Mouse (Mus musculus) liver, embryonic 15.5 days (tissue): ENCODE results near the gene Neurod2. TPM values are rescaled to one million over a fixed set of nuclear protein-coding genes. Genes with fewer than 3 reads are reported as not detected.

Experiments
- ATAC-seq: fragments of 200-750 bp; cut with Nextera tagmentation; 2 replicates; pipeline ENCODE4 v1.8.0; 2017; ENCODE audit warnings: moderate number of reproducible peaks, mild to moderate bottlenecking, moderate library complexity; ENCODE audit not compliant: insufficient read depth
- H3K27ac ChIP-seq: fragments of 300-500 bp; sonication (generic); replicated peaks from 2 replicates; pipeline ENCODE4 v1.5.1; 2015; ENCODE audit warnings: mild to moderate bottlenecking, inconsistent platforms
- H3K27me3 ChIP-seq: fragments of 300-500 bp; sonication (generic); 2 replicates; pipeline ENCODE4 v1.6.1; 2015; ENCODE audit warnings: mild to moderate bottlenecking, inconsistent platforms
- H3K36me3 ChIP-seq: fragments of 300-500 bp; sonication (generic); replicated peaks from 2 replicates; pipeline ENCODE4 v1.6.1; 2015; ENCODE audit warnings: moderate library complexity, mild to moderate bottlenecking, inconsistent platforms
- H3K4me1 ChIP-seq: fragments of 300-500 bp; sonication (generic); replicated peaks from 2 replicates; pipeline ENCODE4 v1.6.1; 2015; ENCODE audit warnings: inconsistent platforms
- H3K4me2 ChIP-seq: fragments of 300-500 bp; sonication (generic); 2 replicates; pipeline ENCODE4 v1.6.1; 2015; ENCODE audit warnings: moderate library complexity, mild to moderate bottlenecking, inconsistent platforms
- H3K4me3 ChIP-seq: fragments of 300-500 bp; sonication (generic); replicated peaks from 2 replicates; pipeline ENCODE4 v1.5.1; 2015; ENCODE audit warnings: mild to moderate bottlenecking, inconsistent platforms
- H3K9ac ChIP-seq: fragments of 300-500 bp; sonication (generic); 2 replicates; pipeline ENCODE4 v1.6.1; 2015; ENCODE audit warnings: moderate library complexity, mild to moderate bottlenecking, inconsistent platforms
- H3K9me3 ChIP-seq: fragments of 300-500 bp; sonication (generic); replicated peaks from 2 replicates; pipeline ENCODE4 v1.6.1; 2016; ENCODE audit warnings: inconsistent platforms
- WGBS: fragments of 180-500 bp; shearing (Covaris S2); methylation state at CpG from one replicate; pipeline ENCODE4 v1.1.7; 2015; ENCODE audit warnings: mixed read lengths; ENCODE audit not compliant: insufficient replicate concordance; 5-methylcytosine and 5-hydroxymethylcytosine counted together
- polyA plus RNA-seq: library from polyadenylated mRNA; unstranded; fragments of >200 nt; fragmentation: Nextera tagmentation; extraction: Ambion mirVana; gene quantifications from 2 replicates; pipeline ENCODE4 v1.2.1, GENCODE M21; 2015

Neurod2 gene
- polyA plus RNA-seq, 1 experiment from 2014 or later = not detected

DNA sequence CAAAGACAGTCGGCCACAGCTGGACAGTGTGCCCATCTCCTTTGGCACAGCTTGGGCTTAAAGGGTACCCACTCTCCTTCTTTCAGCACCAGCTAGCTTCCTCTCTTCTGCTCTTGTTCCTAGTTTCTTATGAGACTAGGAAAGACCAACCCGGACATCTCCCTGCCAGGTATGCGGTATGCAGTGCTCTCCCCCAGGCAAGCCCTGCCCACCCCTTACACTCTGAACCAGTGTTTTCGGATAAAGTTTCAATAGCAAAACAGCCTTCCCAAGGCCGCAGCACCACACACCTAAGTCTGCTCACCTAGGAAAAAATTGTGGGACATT is 7.8 kb downstream of the Neurod2 start:
- Histone ChIP-seq H3K27me3 (peaks cover 100% of the 10 kb centered on the region), H3K4me3 (no peak overlapping the region), H3K27ac (no peak overlapping the region), H3K9ac (no peak overlapping the region), H3K4me1 (no peaks in the 10 kb centered on the region), H3K36me3 (no peaks in the 10 kb centered on the region), H3K4me2 (no peak overlapping the region), H3K9me3 (no peaks in the 10 kb centered on the region)
- 9% methylated on average over 5 of the region's 5 CpGs for WGBS
- no peak for ATAC-seq

DNA sequence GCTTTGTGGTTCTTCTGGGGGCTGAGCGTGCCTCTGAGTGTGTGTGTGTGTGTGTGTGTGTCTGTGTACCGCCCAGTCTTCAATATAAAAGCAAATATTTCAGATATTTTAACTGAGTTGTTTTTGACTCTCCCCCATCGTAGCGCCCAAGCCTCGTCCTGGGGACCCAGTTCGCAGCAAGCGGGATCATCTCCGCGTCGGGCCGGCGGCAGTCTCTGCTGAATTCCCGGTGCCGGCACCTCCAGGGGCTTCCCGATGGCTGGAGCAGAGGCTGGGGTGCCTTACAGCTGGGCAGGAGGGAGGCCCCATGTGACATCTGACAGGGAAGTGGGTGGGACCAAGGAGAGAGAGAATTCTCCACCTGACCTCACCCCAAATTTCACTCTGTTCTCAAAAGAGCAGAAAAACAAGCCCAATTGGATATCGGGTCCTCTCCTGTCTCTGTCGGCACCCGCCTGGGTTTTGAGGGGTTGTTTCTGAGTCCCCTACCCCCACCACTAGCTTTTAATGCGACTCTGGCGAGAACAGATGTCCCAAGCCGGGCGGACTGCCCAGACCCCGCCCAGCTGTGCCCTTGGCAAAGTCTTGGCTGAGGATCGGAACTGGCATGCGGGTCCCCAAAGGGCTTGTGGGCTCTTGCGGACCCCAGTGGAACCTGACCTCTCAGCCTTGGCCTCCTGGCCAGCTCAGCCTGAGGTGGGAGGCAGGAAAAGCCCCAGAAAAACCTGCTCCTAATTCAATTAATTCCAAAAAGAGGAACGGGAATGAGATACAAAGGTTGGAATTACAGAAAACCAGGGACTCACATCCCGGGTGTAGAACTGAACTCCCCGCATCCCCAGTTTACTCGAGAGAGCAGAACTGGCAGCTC is 8.4 kb downstream of the Neurod2 start:
- H3K27ac ChIP-seq = no peak overlapping the region
- H3K9ac ChIP-seq = no peak overlapping the region
- no peak overlapping the region for H3K4me3 ChIP-seq
- no peaks in the 10 kb centered on the region for H3K4me1 ChIP-seq
- WGBS = 3% methylated on average over 30 of the region's 30 CpGs
- ATAC-seq = no peak
- H3K4me2 ChIP-seq = no peak overlapping the region
- peaks cover 100% of the 10 kb centered on the region for H3K27me3 ChIP-seq
- no peaks in the 10 kb centered on the region for H3K36me3 ChIP-seq
- H3K9me3 ChIP-seq = no peaks in the 10 kb centered on the region

DNA sequence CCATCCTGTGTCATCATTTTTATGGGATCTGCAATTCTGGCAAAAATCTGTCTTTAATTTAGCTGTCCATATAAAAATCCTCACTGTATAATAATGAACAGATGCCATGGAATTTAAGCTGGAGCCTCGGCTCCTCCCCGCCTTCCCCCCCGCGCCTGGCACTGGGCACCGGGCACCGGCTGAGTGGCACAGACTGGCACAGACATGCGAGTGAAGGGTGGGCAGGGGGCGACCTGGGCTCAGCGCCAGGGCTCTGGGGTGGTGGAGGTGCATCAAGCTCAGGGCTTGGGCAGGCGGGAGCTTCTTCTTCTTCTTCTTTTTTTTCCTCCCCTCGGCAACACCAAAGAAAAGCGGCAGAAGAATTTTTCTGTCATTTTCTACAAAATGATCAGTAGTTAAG is 9.1 kb downstream of the Neurod2 start:
- WGBS = 9% methylated on average over 12 of the region's 12 CpGs
- Histone ChIP-seq H3K4me2 (no peak overlapping the region), H3K27me3 (peaks cover 100% of the 10 kb centered on the region), H3K27ac (no peak overlapping the region), H3K9ac (no peak overlapping the region), H3K4me3 (no peak overlapping the region), H3K4me1 (no peaks in the 10 kb centered on the region), H3K9me3 (no peaks in the 10 kb centered on the region), H3K36me3 (no peaks in the 10 kb centered on the region)
- ATAC-seq = no peak

- 8% methylated on average over 2 of the region's 2 CpGs for WGBS
- H3K27me3 ChIP-seq = peaks cover 100% of the 10 kb centered on the region
Measured at GRCm38 (mm10) chr11:98319944-98320343, 9.5 kb downstream of the Neurod2 start.

DNA sequence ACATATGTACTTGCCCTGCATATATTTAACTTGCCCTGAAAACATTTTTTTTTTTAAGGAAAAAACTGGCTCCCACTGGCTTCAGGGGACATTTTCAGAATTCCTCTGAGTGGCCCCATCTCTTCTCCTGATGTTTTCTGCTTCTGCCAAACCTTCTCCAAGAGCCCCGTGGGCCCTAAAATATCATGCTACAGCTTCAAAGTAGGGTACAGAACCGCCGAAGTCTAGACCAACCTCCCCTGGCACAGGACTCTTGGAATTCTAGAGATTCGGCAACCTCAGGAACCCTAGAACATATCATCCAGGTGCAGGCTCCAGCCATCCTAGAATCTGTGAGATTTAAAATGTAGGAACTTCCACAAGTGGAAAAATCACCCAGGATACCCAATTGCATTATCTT is 9.9 kb downstream of the Neurod2 start:
- no peak for ATAC-seq
- Histone ChIP-seq H3K4me2 (no peak overlapping the region), H3K4me1 (no peaks in the 10 kb centered on the region), H3K27ac (no peak overlapping the region), H3K27me3 (peaks cover 100% of the 10 kb centered on the region), H3K9ac (no peak overlapping the region), H3K9me3 (no peaks in the 10 kb centered on the region), H3K4me3 (no peak overlapping the region), H3K36me3 (no peaks in the 10 kb centered on the region)
- WGBS = 13% methylated on average over 4 of the region's 4 CpGs

More at GRCm38 (mm10) chr11:98319944-98320343, 9.5 kb downstream of the Neurod2 start:
- Histone ChIP-seq H3K4me1 (no peaks in the 10 kb centered on the region), H3K4me2 (no peak overlapping the region), H3K36me3 (no peaks in the 10 kb centered on the region), H3K9ac (no peak overlapping the region), H3K27ac (no peak overlapping the region), H3K4me3 (no peak overlapping the region), H3K9me3 (no peaks in the 10 kb centered on the region)
- no peak for ATAC-seq

DNA sequence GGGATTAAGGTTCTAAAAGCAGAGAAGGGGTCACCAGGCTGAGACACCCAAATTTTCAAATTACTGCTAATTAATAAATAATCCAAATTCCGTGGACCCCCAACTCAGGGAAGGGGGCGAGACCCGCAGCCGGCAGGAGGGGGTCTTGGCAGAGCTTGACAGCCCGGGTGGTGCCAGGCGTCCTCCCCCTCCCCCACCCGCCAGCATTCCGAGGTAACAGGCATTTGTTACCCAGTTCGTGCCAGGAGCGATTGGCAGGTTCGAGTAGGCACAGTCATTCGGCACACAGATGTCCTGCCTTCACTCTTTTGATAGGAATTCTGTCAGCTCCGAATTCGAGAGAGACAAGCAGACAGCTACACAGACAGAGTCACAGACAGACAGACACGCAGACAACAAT is 10.3 kb downstream of the Neurod2 start:
- no peak for ATAC-seq
- H3K9ac ChIP-seq = no peak overlapping the region

GRCm38 (mm10) chr11:98318421-98319116 is 10.9 kb downstream of the Neurod2 start:
- no peak overlapping the region for H3K27ac ChIP-seq
- no peaks in the 10 kb centered on the region for H3K4me1 ChIP-seq
- H3K4me3 ChIP-seq = no peak overlapping the region
- H3K9me3 ChIP-seq = no peaks in the 10 kb centered on the region
- no peak overlapping the region for H3K4me2 ChIP-seq
- 2% methylated on average over 14 of the region's 14 CpGs for WGBS
- no peak overlapping the region for H3K9ac ChIP-seq
- H3K27me3 ChIP-seq = peaks cover 100% of the 10 kb centered on the region
- no peak for ATAC-seq
- no peaks in the 10 kb centered on the region for H3K36me3 ChIP-seq

More for the DNA sequence above, 10.3 kb downstream of the Neurod2 start:
- Histone ChIP-seq H3K4me1 (no peaks in the 10 kb centered on the region), H3K4me2 (no peak overlapping the region), H3K4me3 (no peak overlapping the region), H3K27ac (no peak overlapping the region), H3K27me3 (peaks cover 100% of the 10 kb centered on the region), H3K36me3 (no peaks in the 10 kb centered on the region), H3K9me3 (no peaks in the 10 kb centered on the region)
- 3% methylated on average over 15 of the region's 15 CpGs for WGBS

DNA sequence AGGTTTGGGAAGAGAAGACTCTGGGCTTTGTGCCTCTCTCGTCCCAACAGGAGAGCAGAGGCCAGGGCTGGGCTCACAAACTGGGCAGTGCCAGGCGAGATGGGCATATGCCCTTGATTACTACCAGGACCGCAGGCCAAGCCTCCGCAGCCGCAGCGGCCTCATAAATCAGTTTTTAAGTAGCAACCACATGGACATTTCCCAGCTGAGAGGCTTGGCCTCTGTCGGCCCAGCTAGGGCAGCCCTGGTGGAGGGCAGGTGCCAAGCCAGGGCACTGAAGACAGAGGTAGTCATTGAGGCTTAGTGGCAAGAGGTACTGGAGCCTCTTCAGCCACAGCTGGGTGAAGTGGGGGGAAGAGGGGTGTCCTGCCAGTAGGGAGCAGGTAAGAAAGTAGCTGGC is 12.0 kb downstream of the Neurod2 start:
- H3K4me1 ChIP-seq = no peaks in the 10 kb centered on the region
- no peak overlapping the region for H3K4me3 ChIP-seq
- ATAC-seq = no peak
- no peak overlapping the region for H3K9ac ChIP-seq
- WGBS = 3% methylated on average over 7 of the region's 7 CpGs
- no peak overlapping the region for H3K4me2 ChIP-seq
- no peak overlapping the region for H3K27ac ChIP-seq
- peaks cover 97% of the 10 kb centered on the region for H3K27me3 ChIP-seq
- H3K9me3 ChIP-seq = no peaks in the 10 kb centered on the region
- H3K36me3 ChIP-seq = no peaks in the 10 kb centered on the region

- Histone ChIP-seq H3K9me3 (no peaks in the 10 kb centered on the region), H3K4me1 (no peaks in the 10 kb centered on the region), H3K36me3 (no peaks in the 10 kb centered on the region), H3K9ac (no peak overlapping the region), H3K27ac (no peak overlapping the region), H3K4me2 (no peak overlapping the region), H3K27me3 (peaks cover 92% of the 10 kb centered on the region), H3K4me3 (no peak overlapping the region)
- no peak for ATAC-seq
- under 1% methylated on average over 26 of the region's 26 CpGs for WGBS
Measured at GRCm38 (mm10) chr11:98313790-98314323, 15.6 kb downstream of the Neurod2 start.

GRCm38 (mm10) chr11:98298484-98299205 is 30.8 kb downstream of the Neurod2 start:
- WGBS = 13% methylated on average over 10 of the region's 10 CpGs
- Histone ChIP-seq H3K27ac (peak overlapping the region; percentile 60), H3K27me3 (peaks cover 62% of the 10 kb centered on the region)

GRCm38 (mm10) chr11:98297778-98298177 is 31.7 kb downstream of the Neurod2 start:
- H3K4me1 ChIP-seq = 0 out of 2 replicates have a peak, but pooled peaks cover 22% of the 10 kb centered on the region
- peaks cover 71% of the 10 kb centered on the region for H3K27me3 ChIP-seq
- H3K27ac ChIP-seq = peak overlapping the region; percentile 69
- H3K4me3 ChIP-seq = no peak overlapping the region
- peak; percentile 10; the same call in 1 of the 2 replicates for ATAC-seq
- H3K4me2 ChIP-seq = no peak overlapping the region
- H3K36me3 ChIP-seq = no peaks in the 10 kb centered on the region
- H3K9ac ChIP-seq = no peak overlapping the region
- 18% methylated on average over 7 of the region's 7 CpGs for WGBS
- H3K9me3 ChIP-seq = no peaks in the 10 kb centered on the region

More at GRCm38 (mm10) chr11:98298484-98299205, 30.8 kb downstream of the Neurod2 start:
- no peak for ATAC-seq
- no peak overlapping the region for H3K4me3 ChIP-seq
- no peaks in the 10 kb centered on the region for H3K36me3 ChIP-seq
- no peaks in the 10 kb centered on the region for H3K9me3 ChIP-seq
- 0 out of 2 replicates have a peak, but pooled peaks cover 22% of the 10 kb centered on the region for H3K4me1 ChIP-seq
- H3K9ac ChIP-seq = no peak overlapping the region
- peak overlapping the region; percentile 18; the same call in 1 of the 2 replicates for H3K4me2 ChIP-seq
